Mouse (Mus musculus) kidney, postnatal 4 days (tissue): Measurements from ENCODE around the gene Kif16b.

Experiments
- DNase-seq, 2 experiments: peaks; one replicate each; pipeline ENCODE4 v3.0.0; 2021; ENCODE audit warnings: mixed read lengths in 2 of 2

Gene Kif16b

GRCm38 (mm10) chr2:142874562-142874961 is 26.8 kb downstream of the Kif16b start:
- DNase-seq, result peak; percentile 24 to 27

- DNase-seq, result no peak
These were observed 31.3 kb downstream of the Kif16b start for GRCm38 (mm10) chr2:142870055-142870454.

- DNase-seq, result no peak
These were observed 33.9 kb downstream of the Kif16b start for GRCm38 (mm10) chr2:142867481-142867880.

- DNase-seq, result no peak
These were observed 40.3 kb downstream of the Kif16b start for GRCm38 (mm10) chr2:142860994-142861393.

- DNase-seq, result peak; percentile 57 to 65
These were observed 41.9 kb downstream of the Kif16b start for GRCm38 (mm10) chr2:142859452-142859851.

GRCm38 (mm10) chr2:142838775-142839174 is 62.6 kb downstream of the Kif16b start:
- DNase-seq, result no peak

GRCm38 (mm10) chr2:142838118-142838517 is 63.2 kb downstream of the Kif16b start:
- peak; percentile 24 to 29 for DNase-seq

- no peak for DNase-seq
These were observed 66.6 kb downstream of the Kif16b start for GRCm38 (mm10) chr2:142834751-142835150.

GRCm38 (mm10) chr2:142832617-142833422 is 68.5 kb downstream of the Kif16b start:
- DNase-seq, result no peak

GRCm38 (mm10) chr2:142813033-142813432 is 88.3 kb downstream of the Kif16b start:
- DNase-seq, result peak; percentile 29 to 45

- no peak for DNase-seq
These were observed 97.4 kb downstream of the Kif16b start for GRCm38 (mm10) chr2:142803760-142804448.

GRCm38 (mm10) chr2:142797310-142797709 is 104.0 kb downstream of the Kif16b start:
- peak in 1 of 2 experiments; percentile 12 for DNase-seq

- no peak for DNase-seq
These were observed 126.0 kb downstream of the Kif16b start for GRCm38 (mm10) chr2:142775358-142775757.

- no peak for DNase-seq
These were observed 126.6 kb downstream of the Kif16b start for GRCm38 (mm10) chr2:142774752-142775151.

GRCm38 (mm10) chr2:142769647-142770121 is 131.6 kb downstream of the Kif16b start:
- no peak for DNase-seq

GRCm38 (mm10) chr2:142764276-142764675 is 137.1 kb downstream of the Kif16b start:
- DNase-seq, result no peak

- DNase-seq, result no peak
These were observed 140.5 kb downstream of the Kif16b start for GRCm38 (mm10) chr2:142760843-142761242.

- no peak for DNase-seq
These were observed 142.1 kb downstream of the Kif16b start for GRCm38 (mm10) chr2:142759192-142759591.

GRCm38 (mm10) chr2:142758091-142758765 is 143.1 kb downstream of the Kif16b start:
- no peak for DNase-seq

- no peak for DNase-seq
These were observed 162.0 kb downstream of the Kif16b start for GRCm38 (mm10) chr2:142739338-142739737.

GRCm38 (mm10) chr2:142738488-142738887 is 162.8 kb downstream of the Kif16b start:
- DNase-seq, result no peak

GRCm38 (mm10) chr2:142735691-142736090 is 165.6 kb downstream of the Kif16b start:
- no peak for DNase-seq

- DNase-seq, result no peak
These were observed 167.3 kb downstream of the Kif16b start for GRCm38 (mm10) chr2:142734046-142734445.
